Mouse (Mus musculus): ENCODE measurements at regions not wholly inside any gene's neighbourhood (a gene's known extent, or its start where the extent isn't known, plus 50 kb on each side); places are given as distances from the start of the nearest gene placed in this dataset.

GRCm38 (mm10) chr9:94377346-94378039 lies 160.4 kb downstream of the 1190002N15Rik start:
- Histone ChIP-seq H3K9me3 (ENCODE audit: control insufficient read depth, low read length) (no peaks in the 10 kb centered on the region), H3K27ac (no peak overlapping the region), H3K4me1 (replicated peaks; ENCODE audit: control insufficient read depth in 2 of 2, insufficient read depth in 2 of 2, low read length in 1 of 2) (peaks cover 0 to 6% of the 10 kb centered on the region in 2 experiments; a peak in 1 of 4 replicates), H3K9ac (replicated peaks) (no peak overlapping the region), H3K36me3 (replicated peaks; ENCODE audit: control insufficient read depth, insufficient read depth, low read depth) (no peaks in the 10 kb centered on the region), H3K27me3 (ENCODE audit: control insufficient read depth, insufficient read depth, low read length) (no peaks in the 10 kb centered on the region), H3K4me2 (ENCODE audit: low read depth) (no peak overlapping the region), H3K4me3 (ENCODE audit: insufficient read depth in 1 of 2, low read depth in 2 of 2, low read length in 2 of 2) (no peak overlapping the region)
- DNase-seq (ENCODE audit: low read depth in 3 of 3, low spot score in 3 of 3) (peak; percentile 10 to 20 (median 13)), ATAC-seq (ENCODE audit: insufficient read depth) (peak; percentile 81)
- 61% methylated on average over 7 of the region's 7 CpGs for WGBS (ENCODE audit: insufficient replicate concordance)
- TF ChIP-seq CTCF (IDR thresholded peaks at IDR 0.05; ENCODE audit: low read depth) (no peak), EP300 (IDR thresholded peaks at IDR 0.05; ENCODE audit: low read depth) (no peak)

DNA sequence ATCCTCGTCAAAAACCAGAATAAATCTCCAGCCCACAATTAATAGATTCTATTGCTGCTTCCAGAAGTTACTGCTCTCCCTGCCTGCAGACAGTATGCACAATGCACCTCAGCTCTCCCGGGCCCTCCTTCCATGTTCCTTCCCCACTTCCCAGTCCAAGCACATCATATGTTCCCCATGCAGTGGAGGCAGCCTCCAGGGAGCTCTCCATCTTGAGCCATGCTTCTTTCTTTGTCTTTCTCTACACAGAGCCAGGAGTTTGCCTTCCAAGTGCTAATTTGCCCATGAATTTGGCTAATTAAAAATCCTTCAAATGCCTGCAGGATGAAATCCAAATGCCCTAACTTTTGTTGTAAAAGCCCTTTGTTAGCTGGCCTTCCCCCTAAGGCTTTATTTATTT lies 166.9 kb downstream of the 1190002N15Rik start:
- Histone ChIP-seq H3K4me1 (replicated peaks; ENCODE audit: control insufficient read depth in 2 of 2, insufficient read depth in 2 of 2, low read length in 1 of 2) (no peaks in the 10 kb centered on the region), H3K36me3 (replicated peaks; ENCODE audit: control insufficient read depth, insufficient read depth, low read depth) (no peaks in the 10 kb centered on the region), H3K4me3 (ENCODE audit: insufficient read depth in 1 of 2, low read depth in 2 of 2, low read length in 2 of 2) (no peak overlapping the region), H3K4me2 (ENCODE audit: low read depth) (no peak overlapping the region), H3K27ac (no peak overlapping the region), H3K9ac (replicated peaks) (no peak overlapping the region), H3K27me3 (ENCODE audit: control insufficient read depth, insufficient read depth, low read length) (no peaks in the 10 kb centered on the region), H3K9me3 (ENCODE audit: control insufficient read depth, low read length) (no peaks in the 10 kb centered on the region)
- 45% methylated on average over 2 of the region's 2 CpGs for WGBS (ENCODE audit: insufficient replicate concordance)
- TF ChIP-seq CTCF (IDR thresholded peaks at IDR 0.05; ENCODE audit: low read depth) (no peak), EP300 (IDR thresholded peaks at IDR 0.05; ENCODE audit: low read depth) (no peak)
- ATAC-seq (ENCODE audit: insufficient read depth) (no peak), DNase-seq (ENCODE audit: low read depth in 3 of 3, low spot score in 3 of 3) (no peak)

- no peaks in the 10 kb centered on the region for H3K9me3 ChIP-seq (ENCODE audit: control insufficient read depth, low read length)
- H3K4me3 ChIP-seq (ENCODE audit: insufficient read depth in 1 of 2, low read depth in 2 of 2, low read length in 2 of 2): no peak overlapping the region
- ATAC-seq (ENCODE audit: insufficient read depth) (no peak), DNase-seq (ENCODE audit: low read depth in 3 of 3, low spot score in 3 of 3) (no peak)
- TF ChIP-seq CTCF (IDR thresholded peaks at IDR 0.05; ENCODE audit: low read depth): no peak
- TF ChIP-seq EP300 (IDR thresholded peaks at IDR 0.05; ENCODE audit: low read depth): no peak
- H3K9ac ChIP-seq (replicated peaks): no peak overlapping the region
- H3K36me3 ChIP-seq (replicated peaks; ENCODE audit: control insufficient read depth, insufficient read depth, low read depth): no peaks in the 10 kb centered on the region
- 43% methylated on average over 7 of the region's 7 CpGs for WGBS (ENCODE audit: insufficient replicate concordance)
- no peaks in the 10 kb centered on the region for H3K4me1 ChIP-seq (replicated peaks; ENCODE audit: control insufficient read depth in 2 of 2, insufficient read depth in 2 of 2, low read length in 1 of 2)
- H3K4me2 ChIP-seq (ENCODE audit: low read depth): no peak overlapping the region
- H3K27me3 ChIP-seq (ENCODE audit: control insufficient read depth, insufficient read depth, low read length): no peaks in the 10 kb centered on the region
- H3K27ac ChIP-seq: no peak overlapping the region
These were observed 169.5 kb downstream of the 1190002N15Rik start for GRCm38 (mm10) chr9:94368231-94368936.

DNA sequence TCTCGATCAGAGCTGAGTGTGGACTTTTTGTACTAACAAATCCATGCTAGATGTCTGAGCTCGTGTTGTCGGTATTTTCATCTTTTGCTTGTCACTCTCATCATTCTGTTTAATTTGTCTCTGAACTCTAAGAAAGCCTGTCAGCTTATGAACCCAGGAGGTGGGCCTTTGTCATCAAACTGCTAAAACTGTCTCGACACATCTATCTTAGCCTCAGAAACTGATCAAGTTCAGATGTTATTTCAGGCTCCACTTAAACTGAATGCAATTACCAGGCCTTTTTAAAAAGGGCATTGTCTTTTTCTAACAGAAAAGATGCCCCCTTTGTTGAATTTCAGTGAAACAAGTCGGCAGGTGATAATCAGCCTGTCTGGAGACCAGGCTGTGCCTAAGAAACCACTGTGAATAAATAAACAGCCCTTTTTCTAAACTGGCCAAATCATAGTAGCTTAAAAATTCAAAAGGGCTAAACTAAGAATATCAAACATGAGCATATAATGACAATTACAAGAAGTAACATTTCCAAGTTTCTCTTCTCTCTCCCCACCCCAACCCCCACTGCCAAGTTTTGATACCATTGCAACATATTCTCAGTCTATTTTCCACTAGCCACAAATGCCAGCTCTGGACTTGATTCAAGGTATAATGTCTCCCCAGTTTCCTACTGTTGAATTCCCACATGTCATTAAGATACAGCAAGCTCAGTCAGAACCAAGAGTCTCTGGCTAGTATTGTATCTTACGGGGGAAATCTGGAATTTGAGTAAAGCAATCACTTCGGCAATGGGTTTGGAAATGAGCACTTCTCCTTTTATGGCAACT lies 175.8 kb downstream of the 1190002N15Rik start:
- TF ChIP-seq EP300 (IDR thresholded peaks at IDR 0.05; ENCODE audit: low read depth) (no peak), CTCF (IDR thresholded peaks at IDR 0.05; ENCODE audit: low read depth) (no peak)
- ATAC-seq (ENCODE audit: insufficient read depth) (no peak), DNase-seq (ENCODE audit: low read depth in 3 of 3, low spot score in 3 of 3) (no peak)
- no peaks in the 10 kb centered on the region for H3K4me1 ChIP-seq (replicated peaks; ENCODE audit: control insufficient read depth in 2 of 2, insufficient read depth in 2 of 2, low read length in 1 of 2)
- no peaks in the 10 kb centered on the region for H3K9me3 ChIP-seq (ENCODE audit: control insufficient read depth, low read length)
- 52% methylated on average over 7 of the region's 7 CpGs for WGBS (ENCODE audit: insufficient replicate concordance)
- H3K9ac ChIP-seq (replicated peaks): no peak overlapping the region
- no peak overlapping the region for H3K27ac ChIP-seq
- H3K4me2 ChIP-seq (ENCODE audit: low read depth): no peak overlapping the region
- no peaks in the 10 kb centered on the region for H3K27me3 ChIP-seq (ENCODE audit: control insufficient read depth, insufficient read depth, low read length)
- H3K4me3 ChIP-seq (ENCODE audit: insufficient read depth in 1 of 2, low read depth in 2 of 2, low read length in 2 of 2): no peak overlapping the region
- no peaks in the 10 kb centered on the region for H3K36me3 ChIP-seq (replicated peaks; ENCODE audit: control insufficient read depth, insufficient read depth, low read depth)

DNA sequence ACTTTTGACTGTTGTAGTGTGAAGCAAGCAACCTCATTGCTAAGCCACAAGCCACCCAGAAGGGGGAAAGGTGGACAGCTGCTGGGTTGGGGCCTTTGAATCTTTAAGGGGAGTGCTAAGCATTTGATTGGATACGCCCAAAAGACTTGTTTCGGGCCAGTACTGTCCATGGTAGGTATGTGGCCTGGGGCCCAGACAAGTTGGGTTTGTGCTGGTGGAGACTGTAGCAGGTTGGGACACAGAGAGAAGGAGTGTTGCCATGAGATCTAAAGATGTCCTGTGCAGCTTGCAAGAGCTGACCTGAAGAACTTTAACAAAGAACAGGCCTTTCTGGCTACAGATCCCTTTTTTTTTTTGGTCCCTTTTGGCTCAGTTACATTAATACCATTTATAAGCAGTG lies 176.9 kb downstream of the 1190002N15Rik start:
- no peak overlapping the region for H3K4me2 ChIP-seq (ENCODE audit: low read depth)
- no peaks in the 10 kb centered on the region for H3K27me3 ChIP-seq (ENCODE audit: control insufficient read depth, insufficient read depth, low read length)
- no peaks in the 10 kb centered on the region for H3K36me3 ChIP-seq (replicated peaks; ENCODE audit: control insufficient read depth, insufficient read depth, low read depth)
- no peaks in the 10 kb centered on the region for H3K9me3 ChIP-seq (ENCODE audit: control insufficient read depth, low read length)
- no peak overlapping the region for H3K27ac ChIP-seq
- H3K4me1 ChIP-seq (replicated peaks; ENCODE audit: control insufficient read depth in 2 of 2, insufficient read depth in 2 of 2, low read length in 1 of 2): no peaks in the 10 kb centered on the region
- no peak overlapping the region for H3K4me3 ChIP-seq (ENCODE audit: insufficient read depth in 1 of 2, low read depth in 2 of 2, low read length in 2 of 2)
- WGBS (ENCODE audit: insufficient replicate concordance): 61% methylated on average over 2 of the region's 2 CpGs
- no peak overlapping the region for H3K9ac ChIP-seq (replicated peaks)
- DNase-seq (ENCODE audit: low read depth in 3 of 3, low spot score in 3 of 3) (no peak), ATAC-seq (ENCODE audit: insufficient read depth) (no peak)
- TF ChIP-seq EP300 (IDR thresholded peaks at IDR 0.05; ENCODE audit: low read depth): no peak
- no peak for TF ChIP-seq CTCF (IDR thresholded peaks at IDR 0.05; ENCODE audit: low read depth)
